Mouse (Mus musculus): Measurements from ENCODE around the gene Sar1a. TPM values are rescaled to one million over a fixed set of nuclear protein-coding genes. Genes with fewer than 3 reads are reported as not detected.

Sar1a gene
- polyA plus RNA-seq, 1 experiment from 2014 or later, result 146 TPM

DNA sequence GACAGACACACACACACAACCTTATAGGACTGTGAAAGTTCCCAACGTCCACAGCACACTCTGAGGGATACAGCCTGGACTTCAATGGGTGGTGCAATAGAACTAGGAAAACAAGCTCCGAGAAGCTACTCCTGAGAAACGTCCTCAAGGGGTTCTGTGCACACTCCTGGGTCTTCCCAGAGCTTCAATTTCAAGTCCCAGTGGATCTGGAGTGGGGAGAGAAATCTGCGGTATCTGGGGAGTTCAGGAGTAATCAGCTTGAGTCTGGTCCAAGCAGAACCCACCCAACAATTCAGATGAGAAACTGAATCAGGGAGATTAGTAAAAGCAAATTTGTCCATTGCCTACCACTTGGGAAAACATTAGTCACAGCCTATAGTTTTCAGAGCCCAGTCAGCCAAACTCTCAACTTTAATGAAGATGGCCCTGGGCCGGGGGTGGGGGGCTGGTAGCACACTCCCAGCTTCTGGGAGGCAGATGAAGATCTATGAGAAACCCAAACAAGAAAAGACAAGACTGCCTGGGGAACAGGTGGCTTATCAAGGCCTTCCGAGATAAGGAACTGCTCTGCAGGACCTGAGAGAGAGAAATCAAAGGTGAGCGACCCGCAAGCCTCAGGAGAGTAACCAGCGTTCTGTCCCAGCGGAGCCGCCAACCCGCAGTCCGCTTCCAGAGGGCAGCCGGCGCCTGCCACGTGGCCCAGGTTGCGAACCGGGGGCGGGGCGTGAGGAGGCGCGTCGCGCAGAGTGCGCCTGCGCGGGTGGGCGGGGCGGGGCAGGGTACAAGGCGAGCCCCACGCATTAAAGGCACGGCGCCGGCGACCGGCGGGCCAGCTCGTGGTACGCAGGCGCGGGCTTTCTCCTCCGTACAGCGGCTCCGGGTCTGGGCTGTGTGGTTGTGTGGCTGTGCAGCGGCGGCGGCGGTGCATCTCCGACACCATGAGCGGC is 32.0 kb upstream of the Sar1a start, which contains the start of gene Ppa1:
Ppa1 (plus strand) TSS at position 763 of the 947 bp plus-strand sequence.
- ATAC-seq (ENCODE audit: low FRiP score, low TSS enrichment) (peak; percentile 95), DNase-seq (ENCODE audit: low spot score) (peak; percentile 95)
- Histone ChIP-seq H3K27ac (replicated peaks) (peak within 1 kb of the TSS; percentile 81), H3K4me2 (replicated peaks; ENCODE audit: low read depth) (peak within 1 kb of the TSS; percentile 93), H3K4me3 (ENCODE audit: low read depth, low read length) (peak within 1 kb of the TSS; percentile 81), H3K4me1 (replicated peaks; ENCODE audit: control insufficient read depth, insufficient read depth) (0 out of 2 replicates have a peak, but pooled peaks cover 3% of the 10 kb centered on the region), H3K36me3 (ENCODE audit: control insufficient read depth, insufficient read depth, low read length) (no peaks in the 10 kb centered on the region), H3K27me3 (ENCODE audit: control insufficient read depth, insufficient read depth, low read length) (no peaks in the 10 kb centered on the region), H3K9me3 (ENCODE audit: control insufficient read depth, low read length) (no peaks in the 10 kb centered on the region), H3K9ac (ENCODE audit: low read length) (peak within 1 kb of the TSS; percentile 73)
- TF ChIP-seq EP300 (optimal IDR thresholded peaks at IDR 0.05) (no peak), CTCF (IDR thresholded peaks at IDR 0.05; ENCODE audit: low read depth) (no peak)
- WGBS, result 1% methylated on average over 42 of the region's 50 CpGs

DNA sequence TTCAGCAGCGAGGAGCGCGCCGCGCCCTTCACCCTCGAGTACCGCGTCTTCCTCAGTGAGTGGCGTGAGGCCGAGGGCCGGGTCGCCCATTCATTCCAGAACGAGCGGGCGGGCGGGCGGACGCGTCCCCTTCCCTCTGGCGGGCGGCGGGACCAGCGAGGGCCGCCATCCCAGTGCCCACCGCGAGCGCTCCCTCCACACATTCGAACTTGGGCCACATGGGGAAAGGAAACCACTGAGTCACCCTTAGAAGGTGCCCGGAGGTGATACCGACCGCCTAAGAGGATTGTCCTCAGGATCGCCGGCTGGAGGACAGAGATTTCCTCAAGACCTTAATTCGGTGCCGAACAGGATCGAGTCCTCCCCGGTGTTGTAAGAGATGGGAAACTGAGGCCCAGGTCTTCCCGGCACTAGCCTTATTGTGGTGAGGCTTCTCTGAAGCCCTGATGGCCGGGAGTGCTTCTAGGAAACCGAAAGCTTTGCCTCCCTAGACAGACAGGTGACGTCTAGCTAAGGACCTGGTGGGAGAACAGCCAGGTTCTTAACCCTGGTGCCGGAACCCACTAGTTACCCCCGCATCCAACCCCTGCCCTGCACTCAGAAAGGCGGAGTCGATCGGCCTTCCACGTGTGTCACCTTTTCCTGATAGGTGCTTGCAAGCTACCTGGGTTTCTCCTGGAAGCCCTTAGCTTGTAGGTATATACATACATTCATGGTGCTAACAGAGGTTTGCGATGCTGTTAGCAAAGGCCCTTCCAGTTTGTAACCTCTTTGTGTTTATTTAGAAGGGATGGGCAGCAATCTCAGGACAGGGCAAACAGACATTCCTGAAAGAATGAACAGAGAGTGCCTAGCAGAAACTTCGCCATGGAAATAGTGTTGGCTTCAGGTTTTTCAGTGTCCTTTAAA is 31.1 kb upstream of the Sar1a start:
- Histone ChIP-seq H3K9me3 (ENCODE audit: control insufficient read depth, low read length) (no peaks in the 10 kb centered on the region), H3K4me3 (ENCODE audit: low read depth, low read length) (peak overlapping the region; percentile 81), H3K4me2 (replicated peaks; ENCODE audit: low read depth) (peak overlapping the region; percentile 93), H3K27me3 (ENCODE audit: control insufficient read depth, insufficient read depth, low read length) (no peaks in the 10 kb centered on the region), H3K36me3 (ENCODE audit: control insufficient read depth, insufficient read depth, low read length) (no peaks in the 10 kb centered on the region), H3K4me1 (replicated peaks; ENCODE audit: control insufficient read depth, insufficient read depth) (0 out of 2 replicates have a peak, but pooled peaks cover 3% of the 10 kb centered on the region), H3K27ac (replicated peaks) (peak overlapping the region; percentile 81), H3K9ac (ENCODE audit: low read length) (peak overlapping the region; percentile 73)
- DNase-seq (ENCODE audit: low spot score) (peak; percentile 60), ATAC-seq (ENCODE audit: low FRiP score, low TSS enrichment) (peak; percentile 58)
- TF ChIP-seq EP300 (optimal IDR thresholded peaks at IDR 0.05), result no peak
- no peak for TF ChIP-seq CTCF (IDR thresholded peaks at IDR 0.05; ENCODE audit: low read depth)
- 1% methylated on average over 35 of the region's 49 CpGs for WGBS

DNA sequence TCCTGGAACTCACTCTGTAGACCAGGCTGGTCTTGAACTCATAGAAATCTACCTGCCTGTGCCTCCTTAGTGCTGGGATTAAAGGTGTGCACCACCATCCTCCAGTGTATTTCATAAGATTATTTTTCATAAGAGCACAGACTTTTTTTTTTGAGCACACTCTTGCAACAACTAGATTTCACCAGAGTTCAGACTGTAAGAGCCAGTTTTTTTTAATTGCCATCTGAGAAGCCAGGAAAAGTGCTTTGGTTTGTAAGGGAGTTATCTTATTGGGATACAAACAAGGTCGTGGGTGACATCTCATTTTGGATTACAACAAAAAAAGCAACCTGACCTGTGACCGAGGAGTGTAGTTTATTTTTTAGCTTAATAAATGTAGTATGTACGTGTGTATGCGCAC is 26.0 kb upstream of the Sar1a start:
- ATAC-seq (ENCODE audit: low FRiP score, low TSS enrichment) (no peak), DNase-seq (ENCODE audit: low spot score) (no peak)
- TF ChIP-seq CTCF (IDR thresholded peaks at IDR 0.05; ENCODE audit: low read depth), result no peak
- TF ChIP-seq EP300 (optimal IDR thresholded peaks at IDR 0.05), result no peak
- H3K36me3 ChIP-seq (ENCODE audit: control insufficient read depth, insufficient read depth, low read length), result no peaks in the 10 kb centered on the region; the same call in 1 of the 2 replicates
- H3K9ac ChIP-seq (ENCODE audit: low read length), result no peak overlapping the region
- H3K9me3 ChIP-seq (ENCODE audit: control insufficient read depth, low read length), result no peaks in the 10 kb centered on the region
- WGBS, result 86% methylated on average over 4 of the region's 4 CpGs
- no peak overlapping the region for H3K4me2 ChIP-seq (replicated peaks; ENCODE audit: low read depth)
- H3K4me1 ChIP-seq (replicated peaks; ENCODE audit: control insufficient read depth, insufficient read depth), result 0 out of 2 replicates have a peak, but pooled peaks cover 3% of the 10 kb centered on the region
- no peak overlapping the region for H3K4me3 ChIP-seq (ENCODE audit: low read depth, low read length)
- no peaks in the 10 kb centered on the region for H3K27me3 ChIP-seq (ENCODE audit: control insufficient read depth, insufficient read depth, low read length)
- no peak overlapping the region for H3K27ac ChIP-seq (replicated peaks)

DNA sequence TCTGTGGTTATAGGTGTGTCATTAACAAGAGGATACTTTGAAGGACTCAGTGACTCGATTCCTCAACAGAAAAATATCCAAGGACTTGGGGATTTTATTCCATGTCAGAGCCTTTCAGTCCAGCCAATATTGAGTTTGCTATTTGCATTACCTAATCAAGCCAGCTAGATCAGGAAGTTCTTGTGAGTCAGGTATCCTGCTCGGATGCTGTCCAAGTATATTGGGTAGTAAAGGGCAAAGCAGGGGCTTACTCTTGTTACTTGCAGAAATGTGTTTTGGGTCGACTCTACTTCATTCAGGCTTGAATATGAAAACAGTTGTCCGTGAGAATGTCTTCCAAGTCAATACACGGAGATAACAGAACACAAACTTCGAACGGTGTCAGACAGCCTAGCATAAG is 25.4 kb upstream of the Sar1a start:
- no peaks in the 10 kb centered on the region for H3K4me1 ChIP-seq (replicated peaks; ENCODE audit: control insufficient read depth, insufficient read depth)
- 79% methylated on average over 7 of the region's 7 CpGs for WGBS
- ATAC-seq (ENCODE audit: low FRiP score, low TSS enrichment) (no peak), DNase-seq (ENCODE audit: low spot score) (no peak)
- H3K27ac ChIP-seq (replicated peaks), result no peak overlapping the region
- no peak overlapping the region for H3K9ac ChIP-seq (ENCODE audit: low read length)
- TF ChIP-seq CTCF (IDR thresholded peaks at IDR 0.05; ENCODE audit: low read depth) (no peak), EP300 (optimal IDR thresholded peaks at IDR 0.05) (no peak)
- no peak overlapping the region for H3K4me2 ChIP-seq (replicated peaks; ENCODE audit: low read depth)
- no peaks in the 10 kb centered on the region for H3K9me3 ChIP-seq (ENCODE audit: control insufficient read depth, low read length)
- H3K4me3 ChIP-seq (ENCODE audit: low read depth, low read length), result no peak overlapping the region
- no peaks in the 10 kb centered on the region for H3K27me3 ChIP-seq (ENCODE audit: control insufficient read depth, insufficient read depth, low read length)
- H3K36me3 ChIP-seq (ENCODE audit: control insufficient read depth, insufficient read depth, low read length), result no peaks in the 10 kb centered on the region; the same call in 1 of the 2 replicates

DNA sequence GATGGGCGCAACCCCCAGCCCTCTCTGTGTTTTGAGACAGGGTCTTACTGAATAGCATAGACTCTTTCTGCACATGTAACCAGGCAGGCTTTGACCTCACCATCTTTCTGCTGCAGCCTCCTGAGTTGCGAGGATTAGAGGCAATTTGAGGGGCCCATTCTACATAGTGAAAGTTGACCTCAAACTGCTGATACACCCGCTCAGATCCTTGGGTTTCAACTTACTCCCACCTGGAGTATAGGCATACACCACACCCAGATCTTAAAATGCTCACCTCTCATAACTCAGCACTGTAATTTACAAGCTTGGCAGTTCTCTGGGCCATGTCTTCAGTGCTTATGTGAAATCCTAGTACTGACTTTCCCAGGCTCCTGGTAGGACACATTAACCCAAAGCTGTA is 24.9 kb upstream of the Sar1a start:
- 81% methylated on average over 3 of the region's 3 CpGs for WGBS
- Histone ChIP-seq H3K36me3 (ENCODE audit: control insufficient read depth, insufficient read depth, low read length) (no peaks in the 10 kb centered on the region; the same call in 1 of the 2 replicates), H3K9ac (ENCODE audit: low read length) (no peak overlapping the region), H3K27ac (replicated peaks) (no peak overlapping the region), H3K27me3 (ENCODE audit: control insufficient read depth, insufficient read depth, low read length) (no peaks in the 10 kb centered on the region), H3K9me3 (ENCODE audit: control insufficient read depth, low read length) (no peaks in the 10 kb centered on the region), H3K4me3 (ENCODE audit: low read depth, low read length) (no peak overlapping the region), H3K4me1 (replicated peaks; ENCODE audit: control insufficient read depth, insufficient read depth) (no peaks in the 10 kb centered on the region), H3K4me2 (replicated peaks; ENCODE audit: low read depth) (no peak overlapping the region)
- ATAC-seq (ENCODE audit: low FRiP score, low TSS enrichment), result no peak
- DNase-seq (ENCODE audit: low spot score), result no peak
- no peak for TF ChIP-seq EP300 (optimal IDR thresholded peaks at IDR 0.05)
- TF ChIP-seq CTCF (IDR thresholded peaks at IDR 0.05; ENCODE audit: low read depth), result no peak
